ENCODE assay signal across 10 mouse cellular contexts in genomic region chr12:104767183-104767582, GRCm38 (mm10). TPM values are rescaled to one million over a fixed set of nuclear protein-coding genes. Genes with fewer than 3 reads are reported as not detected.
A peak's percentile ranks its signal among the peaks of the same experiment; 100 is the strongest.
DNase-seq lines count a peak whose midpoint lies in the region; ATAC-seq and TF ChIP-seq lines count a peak whose summit lies in the region.
"Had no signal": no experiment of that assay in that cellular context is flagged by ENCODE, and none has a peak within 500 bp of the region (broad histone marks: within the 10 kb centered on the region; RNA-seq: fewer than 3 reads in every experiment).

No protein-coding gene starts in this region.

- no peak overlapping the region for H3K4me3 ChIP-seq in intestine, embryonic 15.5 days (replicated peaks)
- no peak overlapping the region for H3K4me3 ChIP-seq in intestine, embryonic 16.5 days (ENCODE audit: low read length)
- H3K4me3 ChIP-seq in cortical plate, adult 2 months (ENCODE audit: insufficient read depth, low read length) = no peak overlapping the region
- H3K4me3 ChIP-seq: limb, embryonic 15.5 days had no signal

- intact Hi-C loops in left cerebral cortex, postnatal 25 days (cut with DNase I) = no loop called here

- TF ChIP-seq POLR2A in cortical plate, adult 2 months (IDR thresholded peaks at IDR 0.05; ENCODE audit: extremely low read depth, insufficient read depth, low read length) = no peak

- 0 out of 2 replicates have a peak, but pooled peaks cover 8% of the 10 kb centered on the region for H3K4me1 ChIP-seq in intestine, embryonic 15.5 days (replicated peaks)
- 0 out of 2 replicates have a peak, but pooled peaks cover 3% of the 10 kb centered on the region for H3K4me1 ChIP-seq in intestine, embryonic 16.5 days (ENCODE audit: control insufficient read depth, insufficient read depth, low read length)
- H3K4me1 ChIP-seq in cortical plate, adult 2 months (ENCODE audit: control insufficient read depth, insufficient read depth, low read length) = no peaks in the 10 kb centered on the region

- no peaks in the 10 kb centered on the region for H3K36me3 ChIP-seq in intestine, embryonic 15.5 days
- no peaks in the 10 kb centered on the region for H3K36me3 ChIP-seq in intestine, embryonic 16.5 days (ENCODE audit: control insufficient read depth, insufficient read depth, low read length)

- no peaks in the 10 kb centered on the region for H3K27me3 ChIP-seq in intestine, embryonic 15.5 days (replicated peaks)
- H3K27me3 ChIP-seq in intestine, embryonic 16.5 days (replicated peaks; ENCODE audit: control insufficient read depth, insufficient read depth, low read length) = no peaks in the 10 kb centered on the region

- 82% methylated on average over 4 of the region's 4 CpGs for WGBS in intestine, embryonic 15.5 days
- WGBS in intestine, embryonic 16.5 days = 82% methylated on average over 4 of the region's 4 CpGs

- no peaks in the 10 kb centered on the region for H3K9me3 ChIP-seq in intestine, embryonic 15.5 days
- no peaks in the 10 kb centered on the region for H3K9me3 ChIP-seq in intestine, embryonic 16.5 days (ENCODE audit: control insufficient read depth, low read length)
- H3K9me3 ChIP-seq: limb, embryonic 15.5 days had no signal

- H3K27ac ChIP-seq in intestine, embryonic 15.5 days = no peak overlapping the region
- H3K27ac ChIP-seq in intestine, embryonic 16.5 days (ENCODE audit: low read length) = no peak overlapping the region
- H3K27ac ChIP-seq in cortical plate, adult 2 months (ENCODE audit: insufficient read depth, low read length) = no peak overlapping the region
- H3K27ac ChIP-seq: limb, embryonic 15.5 days had no signal

- H3K4me2 ChIP-seq in intestine, embryonic 15.5 days (replicated peaks) = no peak overlapping the region
- no peak overlapping the region for H3K4me2 ChIP-seq in intestine, embryonic 16.5 days (ENCODE audit: low read depth, low read length)
- H3K4me2 ChIP-seq: limb, embryonic 15.5 days had no signal

- peak; percentile 18; the same call in 1 of the 2 replicates for TF ChIP-seq CTCF in cortical plate, adult 2 months (IDR thresholded peaks at IDR 0.05; ENCODE audit: extremely low read depth, insufficient read depth, low read length)

- DNase-seq in retina, embryonic 14.5 days (ENCODE audit: low spot score) = peak; percentile 47
- DNase-seq in retina, postnatal 1 day = no peak
- DNase-seq in thymus, postnatal 25 days = peak; percentile 15
- DNase-seq in left cerebral cortex, postnatal 25 days (ENCODE audit: low spot score in 2 of 2) = no peak
- no peak for DNase-seq in adrenal gland, postnatal 25 days
- DNase-seq: right cerebral cortex, adult 18-20 months had no signal

- H3K9ac ChIP-seq in intestine, embryonic 15.5 days = no peak overlapping the region
- no peak overlapping the region for H3K9ac ChIP-seq in intestine, embryonic 16.5 days (ENCODE audit: low read depth, low read length)
- H3K9ac ChIP-seq: limb, embryonic 15.5 days had no signal

- ATAC-seq in intestine, embryonic 15.5 days = peak; percentile 8; the same call in 1 of the 2 replicates
- ATAC-seq in intestine, embryonic 16.5 days = no peak

RNA-seq across cellular contexts. Expression of gene Dicer1, which starts 15.4 kb away (rescaled TPM):
- 30.4 and 30.6 TPM in 2 replicates for polyA plus RNA-seq in intestine, embryonic 15.5 days (2015; fragmentation: Nextera tagmentation; extraction: Ambion mirVana)
- 10.4 and 11.2 TPM in 2 replicates for polyA plus RNA-seq in intestine, embryonic 16.5 days (2015; fragmentation: Nextera tagmentation; extraction: Ambion mirVana)
- polyA plus RNA-seq in cortical plate, adult 2 months (2012; rRNA removed) = 19.9 and 20.3 TPM in 2 replicates
- 10 to 100 TPM; 38.5 to 41.3 TPM for total RNA-seq in left cerebral cortex, postnatal 25 days (2021)
- 54.9 and 59.4 TPM in 2 replicates for total RNA-seq in adrenal gland, postnatal 25 days (2021)

Comparison
In these comparisons a context has a peak if more than half of its experiments do, and no peak if none do; other contexts are left out.
1. DNase-seq: peak in retina, embryonic 14.5 days (single experiment) and thymus, postnatal 25 days (single experiment); none in retina, postnatal 1 day (single experiment), left cerebral cortex, postnatal 25 days (0 of 2) and adrenal gland, postnatal 25 days (single experiment).